In the genomic region with DNA sequence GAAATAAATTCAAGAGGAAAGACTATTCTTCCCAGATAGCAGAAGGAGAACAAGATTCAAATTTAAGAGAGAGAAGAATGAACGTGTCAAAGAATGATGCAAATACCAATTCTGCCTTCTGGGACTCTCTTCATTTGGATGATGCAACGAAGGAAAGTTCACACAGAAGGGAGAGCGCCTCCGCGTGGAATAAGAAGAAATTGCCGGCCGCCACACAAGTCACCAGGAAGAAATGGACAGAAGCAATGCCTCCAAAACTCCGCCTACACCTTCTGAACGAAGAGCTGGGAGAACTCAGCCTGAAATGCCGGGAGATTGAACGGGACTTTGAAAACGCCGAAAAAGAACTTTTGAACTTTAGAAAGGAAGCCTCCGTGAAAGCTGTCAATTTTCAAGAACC, we compare ENCODE assay signal across 23 mouse cellular contexts. TPM values are rescaled to one million over a fixed set of nuclear protein-coding genes. Genes with fewer than 3 reads are reported as not detected.
DNase-seq lines count a peak whose midpoint lies in the region; ATAC-seq and TF ChIP-seq lines count a peak whose summit lies in the region.
"Had no signal": no experiment of that assay in that cellular context is flagged by ENCODE, and none has a peak within 500 bp of the region (broad histone marks: within the 10 kb centered on the region; RNA-seq: fewer than 3 reads in every experiment).

No protein-coding gene starts in this region.

- ATAC-seq in hindbrain, embryonic 11.5 days (ENCODE audit: low FRiP score): no peak
- no peak for ATAC-seq in hindbrain, embryonic 13.5 days (ENCODE audit: low FRiP score)
- no peak for ATAC-seq in lung, postnatal 0 days
- no peak for ATAC-seq in midbrain, embryonic 11.5 days (ENCODE audit: low FRiP score)
- ATAC-seq: activated CD4-positive, CD25-positive, alpha-beta regulatory T cell, adult 4 months; forebrain, embryonic 14.5 days; hindbrain, embryonic 16.5 days; inflammation-experienced regulatory T-cells, adult 6 months had no signal

- no peak overlapping the region for H3K4me3 ChIP-seq in hindbrain, embryonic 11.5 days (ENCODE audit: low read depth, low read length)
- no peak overlapping the region for H3K4me3 ChIP-seq in hindbrain, embryonic 13.5 days
- H3K4me3 ChIP-seq in lung, postnatal 0 days (ENCODE audit: low read depth, low read length): no peak overlapping the region
- peak overlapping the region; percentile 32; the same call in 1 of the 2 replicates for H3K4me3 ChIP-seq in E14TG2a.4 (replicated peaks; ENCODE audit: low read length)
- H3K4me3 ChIP-seq in ES-E14 (ENCODE audit: insufficient read depth in 1 of 2, low read depth in 1 of 2, low read length in 2 of 2, poor library complexity in 1 of 2, severe bottlenecking in 1 of 2): peak overlapping the region in 1 of 2 experiments; percentile 34; a peak in 1 of 4 replicates
- H3K4me3 ChIP-seq in midbrain, embryonic 11.5 days (ENCODE audit: low read depth, low read length): no peak overlapping the region
- H3K4me3 ChIP-seq in limb, embryonic 10.5 days: no peak overlapping the region
- H3K4me3 ChIP-seq: embryonic facial prominence, embryonic 10.5 days; gastrocnemius, adult 2 months; heart, embryonic 12.5 days; hindbrain, embryonic 10.5 days had no signal

- no peak overlapping the region for H3K9ac ChIP-seq in hindbrain, embryonic 11.5 days (ENCODE audit: low read depth, low read length)
- no peak overlapping the region for H3K9ac ChIP-seq in hindbrain, embryonic 13.5 days
- H3K9ac ChIP-seq in lung, postnatal 0 days (replicated peaks; ENCODE audit: low read depth): no peak overlapping the region
- H3K9ac ChIP-seq in ES-E14 (ENCODE audit: insufficient read depth, low read depth, low read length, poor library complexity, severe bottlenecking): peak overlapping the region; percentile 56; the same call in 1 of the 2 replicates
- no peak overlapping the region for H3K9ac ChIP-seq in midbrain, embryonic 11.5 days (ENCODE audit: low read length)
- H3K9ac ChIP-seq: heart, embryonic 12.5 days had no signal

- TF ChIP-seq EP300 in lung, postnatal 0 days (IDR thresholded peaks at IDR 0.05): no peak

- no peak overlapping the region for H3K4me2 ChIP-seq in hindbrain, embryonic 11.5 days (replicated peaks; ENCODE audit: low read depth, low read length)
- H3K4me2 ChIP-seq in hindbrain, embryonic 13.5 days: no peak overlapping the region
- no peak overlapping the region for H3K4me2 ChIP-seq in lung, postnatal 0 days (replicated peaks; ENCODE audit: low read depth, low read length)
- H3K4me2 ChIP-seq in midbrain, embryonic 11.5 days: no peak overlapping the region
- H3K4me2 ChIP-seq: heart, embryonic 12.5 days had no signal

- peak; percentile 17; the same call in 1 of the 2 replicates for TF ChIP-seq CTCF in lung, postnatal 0 days (IDR thresholded peaks at IDR 0.05)
- peak; percentile 89 for TF ChIP-seq CTCF in E14TG2a.4 (conservative IDR thresholded peaks at IDR 0.05; ENCODE audit: low read length)

- in situ Hi-C loops in ES-E14 (cut with MboI; ENCODE audit: low sequenced_read_pairs in 2 of 2, unreplicated experiment in 2 of 2): no loop called here

- 67% methylated on average over 14 of the region's 14 CpGs for WGBS in hindbrain, embryonic 11.5 days
- 77% methylated on average over 14 of the region's 14 CpGs for WGBS in hindbrain, embryonic 13.5 days
- 70% methylated on average over 14 of the region's 14 CpGs for WGBS in lung, postnatal 0 days
- 77% methylated on average over 14 of the region's 14 CpGs for WGBS in midbrain, embryonic 11.5 days
- 73% methylated on average over 14 of the region's 14 CpGs for WGBS in limb, embryonic 10.5 days

- peak; percentile 3 for DNase-seq in hindbrain, embryonic 11.5 days (ENCODE audit: low spot score)
- no peak for DNase-seq in lung, postnatal 0 days (ENCODE audit: low spot score)
- no peak for DNase-seq in lung, postnatal 4 days
- DNase-seq in ES-E14 (ENCODE audit: low read depth, low spot score): peak; percentile 66
- DNase-seq in midbrain, embryonic 11.5 days (ENCODE audit: low spot score, missing footprints): no peak
- DNase-seq in limb, embryonic 10.5 days (ENCODE audit: low spot score): no peak
- DNase-seq: adrenal gland, postnatal 14 days; cerebellum, adult 11-12 months; cerebellum, adult 9-10 months; cerebellum, postnatal 36 days; gastrocnemius, adult 2 months; gastrocnemius, postnatal 25 days had no signal

- no peaks in the 10 kb centered on the region for H3K27me3 ChIP-seq in hindbrain, embryonic 11.5 days (ENCODE audit: control insufficient read depth, insufficient read depth, low read length)
- H3K27me3 ChIP-seq in hindbrain, embryonic 13.5 days: no peaks in the 10 kb centered on the region
- no peaks in the 10 kb centered on the region for H3K27me3 ChIP-seq in lung, postnatal 0 days (replicated peaks; ENCODE audit: insufficient read depth, low read length)
- H3K27me3 ChIP-seq in E14TG2a.4 (ENCODE audit: insufficient read depth, low read length): no peaks in the 10 kb centered on the region
- no peaks in the 10 kb centered on the region for H3K27me3 ChIP-seq in midbrain, embryonic 11.5 days (ENCODE audit: control insufficient read depth, insufficient read depth, low read length)
- H3K27me3 ChIP-seq in limb, embryonic 10.5 days (ENCODE audit: low read depth, poor library complexity, severe bottlenecking): no peaks in the 10 kb centered on the region
- H3K27me3 ChIP-seq: heart, embryonic 12.5 days had no signal

- H3K9me3 ChIP-seq in hindbrain, embryonic 11.5 days (ENCODE audit: control insufficient read depth, low read length): no peaks in the 10 kb centered on the region
- H3K9me3 ChIP-seq in hindbrain, embryonic 13.5 days: no peaks in the 10 kb centered on the region
- H3K9me3 ChIP-seq in lung, postnatal 0 days (ENCODE audit: low read length): no peaks in the 10 kb centered on the region
- H3K9me3 ChIP-seq in E14TG2a.4 (ENCODE audit: low read length) (no peaks in the 10 kb centered on the region), ES-E14 (ENCODE audit: control insufficient read depth, insufficient read depth, low read depth, low read length) (no peaks in the 10 kb centered on the region)
- no peaks in the 10 kb centered on the region for H3K9me3 ChIP-seq in midbrain, embryonic 11.5 days (ENCODE audit: control insufficient read depth, low read length)
- no peaks in the 10 kb centered on the region for H3K9me3 ChIP-seq in limb, embryonic 10.5 days (replicated peaks)
- H3K9me3 ChIP-seq: embryonic facial prominence, embryonic 10.5 days; heart, embryonic 12.5 days; hindbrain, embryonic 10.5 days had no signal

- H3K36me3 ChIP-seq in hindbrain, embryonic 11.5 days (ENCODE audit: control insufficient read depth, insufficient read depth, low read length): no peaks in the 10 kb centered on the region
- no peaks in the 10 kb centered on the region for H3K36me3 ChIP-seq in hindbrain, embryonic 13.5 days
- H3K36me3 ChIP-seq in lung, postnatal 0 days (ENCODE audit: insufficient read depth, low read length): no peaks in the 10 kb centered on the region
- H3K36me3 ChIP-seq in E14TG2a.4 (ENCODE audit: insufficient read depth, low read length) (no peaks in the 10 kb centered on the region), ES-E14 (ENCODE audit: control insufficient read depth, insufficient read depth, low read length, poor library complexity, severe bottlenecking) (no peaks in the 10 kb centered on the region)
- no peaks in the 10 kb centered on the region for H3K36me3 ChIP-seq in midbrain, embryonic 11.5 days (ENCODE audit: control insufficient read depth, insufficient read depth, low read length)
- no peaks in the 10 kb centered on the region for H3K36me3 ChIP-seq in limb, embryonic 10.5 days
- H3K36me3 ChIP-seq: embryonic facial prominence, embryonic 10.5 days; heart, embryonic 12.5 days had no signal

- H3K4me1 ChIP-seq in hindbrain, embryonic 11.5 days (replicated peaks; ENCODE audit: control insufficient read depth, insufficient read depth, low read length): no peaks in the 10 kb centered on the region
- H3K4me1 ChIP-seq in hindbrain, embryonic 13.5 days (replicated peaks): no peaks in the 10 kb centered on the region
- no peaks in the 10 kb centered on the region for H3K4me1 ChIP-seq in lung, postnatal 0 days (ENCODE audit: insufficient read depth, low read depth, low read length)
- H3K4me1 ChIP-seq in E14TG2a.4 (replicated peaks; ENCODE audit: low read depth, low read length) (peaks cover 53% of the 10 kb centered on the region), ES-E14 (ENCODE audit: control insufficient read depth in 2 of 2, insufficient read depth in 2 of 2, low read length in 2 of 2, poor library complexity in 1 of 2) (peaks cover 0 to 5% of the 10 kb centered on the region in 2 experiments; a peak in 2 of 4 replicates)
- 0 out of 2 replicates have a peak, but pooled peaks cover 3% of the 10 kb centered on the region for H3K4me1 ChIP-seq in midbrain, embryonic 11.5 days (ENCODE audit: control insufficient read depth, insufficient read depth, low read length)
- 0 out of 2 replicates have a peak, but pooled peaks cover 3% of the 10 kb centered on the region for H3K4me1 ChIP-seq in limb, embryonic 10.5 days
- H3K4me1 ChIP-seq: heart, embryonic 12.5 days had no signal

- no peak overlapping the region for H3K27ac ChIP-seq in hindbrain, embryonic 11.5 days (ENCODE audit: low read depth, low read length)
- H3K27ac ChIP-seq in hindbrain, embryonic 13.5 days: no peak overlapping the region
- no peak overlapping the region for H3K27ac ChIP-seq in lung, postnatal 0 days (ENCODE audit: low read length)
- H3K27ac ChIP-seq in ES-E14 (ENCODE audit: insufficient read depth, low read depth, low read length, poor library complexity, severe bottlenecking): no peak overlapping the region
- no peak overlapping the region for H3K27ac ChIP-seq in midbrain, embryonic 11.5 days (ENCODE audit: low read depth, low read length)
- H3K27ac ChIP-seq in limb, embryonic 10.5 days: no peak overlapping the region
- H3K27ac ChIP-seq: embryonic facial prominence, embryonic 10.5 days; gastrocnemius, adult 2 months; hindbrain, embryonic 10.5 days had no signal

TF ChIP-seq in ES-E14, 5 proteins besides CTCF, POLR2A, EP300 and RAD21:
- TF ChIP-seq ZC3H11A (IDR thresholded peaks at IDR 0.05; ENCODE audit: borderline replicate concordance, low read depth, low read length): no peak

RNA-seq across cellular contexts. Expression of gene Ccdc160, which starts 7.3 kb away (rescaled TPM):
- 4.7 and 5.6 TPM in 2 replicates for polyA plus RNA-seq in hindbrain, embryonic 11.5 days (2014; fragmentation: Nextera tagmentation; extraction: Ambion mirVana)
- 4.1 and 5.4 TPM in 2 replicates for polyA plus RNA-seq in hindbrain, embryonic 13.5 days (2015; fragmentation: Nextera tagmentation; extraction: Ambion mirVana)
- 2.5 and 3.0 TPM in 2 replicates for polyA plus RNA-seq in lung, postnatal 0 days (2015; fragmentation: Nextera tagmentation; extraction: Ambion mirVana)
- 3.4 and 4.3 TPM in 2 replicates for total RNA-seq in ES-E14 (2012; rRNA removed)
- 8.6 and 9.5 TPM in 2 replicates for polyA plus RNA-seq in midbrain, embryonic 11.5 days (2014; fragmentation: Nextera tagmentation; extraction: Ambion mirVana)
- 1.9 and 2.5 TPM in 2 replicates for polyA plus RNA-seq in limb, embryonic 10.5 days (2016; fragmentation: Nextera tagmentation; extraction: Ambion mirVana)
- total RNA-seq: gastrocnemius, postnatal 25 days; granulocyte monocyte progenitor cell, adult 5-6 weeks had no signal
- polyA plus RNA-seq: activated CD4-positive, CD25-positive, alpha-beta regulatory T cell, adult 4 months; C2C12; inflammation-experienced regulatory T-cells, adult 6 months had no signal

Comparison
In these comparisons a context has a peak if more than half of its experiments do, and no peak if none do; other contexts are left out.
1. DNase-seq: peak in hindbrain, embryonic 11.5 days (single experiment) and ES-E14 (single experiment); none in lung, postnatal 0 days (single experiment), lung, postnatal 4 days (0 of 2), midbrain, embryonic 11.5 days (single experiment) and limb, embryonic 10.5 days (single experiment).